Mouse (Mus musculus): Measurements from ENCODE around the gene Ccnl2.

Ccnl2 gene

GRCm38 (mm10) chr4:155863001-155863400, 50.7 kb downstream of the Ccnl2 start, which contains the start of gene Tas1r3:
Tas1r3 (minus strand) TSS chr4:155863362.
- no peak for DNase-seq (ENCODE audit: low spot score in 2 of 2)

DNA sequence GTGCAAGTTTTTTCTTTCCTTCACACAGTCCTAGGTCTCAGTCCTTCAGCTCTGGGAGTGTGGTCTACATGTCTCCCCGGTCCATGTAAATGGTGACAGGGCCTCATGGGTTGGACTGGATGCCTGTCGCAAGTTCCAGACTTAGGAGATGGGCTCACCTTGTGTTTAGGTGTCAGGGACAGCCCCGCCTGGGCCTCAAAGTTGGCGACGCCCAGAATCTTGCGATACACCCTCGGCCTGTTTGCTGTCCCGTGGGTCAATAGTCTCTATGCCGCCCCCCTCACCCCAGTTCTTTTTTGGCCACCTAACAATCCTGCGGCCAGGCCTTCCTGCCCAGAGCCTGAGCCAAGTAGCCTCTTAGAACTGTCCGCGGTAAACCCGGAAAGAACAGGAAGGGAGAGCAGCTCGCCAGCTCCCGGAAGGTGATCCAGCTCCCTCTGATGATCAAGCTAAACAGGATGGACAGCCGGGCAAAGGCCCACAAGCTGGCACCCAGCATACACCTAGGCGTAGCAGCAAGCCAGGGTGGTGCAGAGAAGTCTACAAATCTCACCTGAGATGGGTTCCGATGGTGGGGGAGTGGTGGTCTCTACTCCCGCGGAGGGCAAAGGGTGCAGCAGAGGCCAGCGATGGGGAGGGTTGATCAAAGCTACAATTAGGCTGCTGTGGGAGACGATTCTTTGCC, 56.5 kb downstream of the Ccnl2 start:
- peak in 1 of 2 experiments; percentile 16 for DNase-seq (ENCODE audit: low spot score in 2 of 2)

GRCm38 (mm10) chr4:155869317-155870033, 57.2 kb downstream of the Ccnl2 start, which contains the start of the genes Cptp and Ints11:
Cptp (minus strand) TSS chr4:155869440.
Ints11 (plus strand) TSS chr4:155869546.
- DNase-seq (ENCODE audit: low spot score in 2 of 2): peak; percentile 94 to 96

DNA sequence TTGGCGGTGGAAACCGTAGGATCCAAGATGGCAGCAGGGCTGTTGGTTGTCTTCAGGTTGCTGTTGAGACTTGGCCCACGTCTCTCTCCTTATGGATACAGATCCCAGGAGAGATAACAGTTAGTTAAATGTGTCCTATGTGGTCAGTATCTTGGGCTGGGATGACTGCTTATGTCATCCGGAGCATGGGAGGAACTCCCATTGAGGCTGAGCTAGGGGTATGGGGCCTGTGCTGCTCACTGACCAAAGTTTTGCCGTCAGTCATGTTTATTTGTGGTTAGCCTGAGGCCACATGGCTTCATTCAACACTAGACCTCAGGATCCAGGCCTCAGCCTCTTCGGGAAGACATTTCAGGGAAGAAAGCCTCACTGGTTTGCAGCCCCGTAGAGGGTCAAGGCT, 59.1 kb downstream of the Ccnl2 start:
- DNase-seq (ENCODE audit: low spot score in 2 of 2): no peak

All from thymus, postnatal 10 days (tissue).